Mouse (Mus musculus) hematopoietic stem cell, adult 5-6 weeks (primary cell): Measurements from ENCODE around the gene Wscd2. TPM values are rescaled to one million over a fixed set of nuclear protein-coding genes. Genes with fewer than 3 reads are reported as not detected.

Experiments
- total RNA-seq: library from RNA; stranded (forward); fragments of 172-1452, 232-1000 nt; gene quantifications from 2 replicates; pipeline ENCODE4 v1.2.3, GENCODE M21; 2017

Gene Wscd2
- total RNA-seq, 1 experiment from 2014 or later: not detected

Other genes starting within 250 kb of the Wscd2 start
- 8.2 and 20.1 TPM in 2 replicates for gene Sgsm1, start 179.5 kb upstream of the Wscd2 start, total RNA-seq
- gene Aym1, start 133.0 kb upstream of the Wscd2 start, total RNA-seq: not detected in 2 replicates
- gene Cmklr1, start 160.1 kb downstream of the Wscd2 start, total RNA-seq: not detected in 2 replicates
- gene 1700069L16Rik, start 234.4 kb downstream of the Wscd2 start, total RNA-seq: not detected in 2 replicates
- gene Ficd, start 245.5 kb downstream of the Wscd2 start, total RNA-seq: 2.1 and 2.7 TPM in 2 replicates